Mouse (Mus musculus) lung, adult 2 months (tissue): ENCODE measurements around the gene Plet1. TPM values are rescaled to one million over a fixed set of nuclear protein-coding genes. Genes with fewer than 3 reads are reported as not detected.
A peak's percentile ranks its signal among the peaks of the same experiment; 100 is the strongest.

Experiments
- DNase-seq: peaks from one replicate; pipeline ENCODE4 v3.0.0; 2022
- H3K4me1 ChIP-seq: fragments of 200-500 bp; 2 replicates; pipeline ENCODE4 v1.6.1; 2011; ENCODE audit warnings: low read length; ENCODE audit not compliant: control insufficient read depth, insufficient read depth
- H3K4me3 ChIP-seq: fragments of 200-500 bp; replicated peaks from 2 replicates; pipeline ENCODE3; 2011; ENCODE audit warnings: low read depth, mild to moderate bottlenecking, control low read depth, low read length; ENCODE audit errors: extremely low read depth
- CTCF ChIP-seq: fragments of 200-500 bp; IDR thresholded peaks from 2 replicates; pipeline ENCODE4 v1.5.1; 2011; ENCODE audit warnings: mild to moderate bottlenecking, low read length, control low read depth; ENCODE audit not compliant: insufficient read depth
- POLR2A ChIP-seq: fragments of 200-500 bp; IDR thresholded peaks from 2 replicates; pipeline ENCODE4 v1.6.1; 2011; ENCODE audit warnings: low read depth, mild to moderate bottlenecking, control low read depth, low read length, borderline replicate concordance; ENCODE audit errors: extremely low read depth
- WGBS: fragments of 180-500 bp; shearing (Covaris S2); methylation state at CpG from one replicate; pipeline ENCODE4 v1.1.7; 2018; 5-methylcytosine and 5-hydroxymethylcytosine counted together
- polyA plus RNA-seq: library from polyadenylated mRNA; depleted of rRNA; stranded (reverse); fragments of >200 nt; gene quantifications from 2 replicates; pipeline ENCODE4 v1.2.3, GENCODE M21; 2012

Gene Plet1
- polyA plus RNA-seq, 1 experiment, result 55.7 TPM

DNA sequence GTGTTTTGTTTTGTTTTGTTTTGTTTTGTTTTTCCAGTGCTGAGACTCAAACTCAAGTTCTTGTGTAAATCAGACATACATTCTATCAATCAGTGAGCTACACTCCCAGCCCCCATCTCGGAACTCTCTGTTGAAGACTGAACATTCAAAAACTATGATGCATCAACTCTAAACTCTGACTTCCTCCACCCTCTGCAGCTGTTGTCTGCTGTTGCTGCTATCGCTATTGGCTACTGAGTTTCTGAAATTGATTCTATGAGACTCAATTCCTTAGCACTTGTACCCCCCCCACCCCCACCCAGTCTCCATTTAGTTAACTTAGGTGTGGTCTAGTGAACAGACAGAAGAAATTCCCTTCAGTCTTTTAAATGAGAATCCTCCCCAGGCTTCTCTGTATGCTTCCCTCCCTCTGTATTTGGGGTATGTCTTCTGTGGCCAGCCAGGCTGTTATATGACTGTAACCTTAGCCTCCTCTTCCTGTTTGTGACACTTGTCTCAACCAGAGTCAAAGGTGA lies 2.7 kb upstream of the Plet1 start:
- no peak for DNase-seq
- 50% methylated on average over 2 of the region's 2 CpGs for WGBS
- Histone ChIP-seq H3K4me3 (no peak overlapping the region), H3K4me1 (no peaks in the 10 kb centered on the region; the same call in 1 of the 2 replicates)
- TF ChIP-seq CTCF (no peak), POLR2A (no peak)

DNA sequence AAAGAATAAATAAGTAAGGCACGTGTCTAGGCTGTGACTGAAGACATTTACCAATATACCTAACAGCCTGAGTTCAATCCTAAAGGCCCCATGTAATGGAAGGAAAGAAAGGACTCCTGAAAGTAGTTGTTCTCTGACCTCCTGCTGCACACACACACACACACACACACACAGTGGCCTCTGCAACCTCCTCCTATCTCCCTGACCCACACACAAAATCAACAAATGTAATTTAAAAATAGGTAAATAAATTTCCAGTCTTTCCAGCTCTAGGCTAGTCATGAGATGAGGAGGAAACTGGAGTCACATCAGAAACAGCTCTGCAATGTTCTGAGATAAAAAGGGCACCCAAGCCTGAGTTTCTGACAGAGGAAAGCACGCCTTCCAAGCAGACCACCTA lies 548 bp upstream of the Plet1 start:
- 66% methylated on average over 2 of the region's 2 CpGs for WGBS
- H3K4me3 ChIP-seq, result no peak overlapping the region
- no peak for DNase-seq
- TF ChIP-seq POLR2A, result no peak
- no peak for TF ChIP-seq CTCF
- no peaks in the 10 kb centered on the region; the same call in 1 of the 2 replicates for H3K4me1 ChIP-seq

- Histone ChIP-seq H3K4me3 (peak overlapping the region; percentile 10), H3K4me1 (no peaks in the 10 kb centered on the region; the same call in 1 of the 2 replicates)
- TF ChIP-seq CTCF (no peak), POLR2A (peak; percentile 20; the same call in 1 of the 2 replicates)
- WGBS, result 63% methylated on average over 10 of the region's 10 CpGs
- peak; percentile 28 for DNase-seq
These were observed 1.3 kb downstream of the Plet1 start for GRCm38 (mm10) chr9:50495405-50496150.

DNA sequence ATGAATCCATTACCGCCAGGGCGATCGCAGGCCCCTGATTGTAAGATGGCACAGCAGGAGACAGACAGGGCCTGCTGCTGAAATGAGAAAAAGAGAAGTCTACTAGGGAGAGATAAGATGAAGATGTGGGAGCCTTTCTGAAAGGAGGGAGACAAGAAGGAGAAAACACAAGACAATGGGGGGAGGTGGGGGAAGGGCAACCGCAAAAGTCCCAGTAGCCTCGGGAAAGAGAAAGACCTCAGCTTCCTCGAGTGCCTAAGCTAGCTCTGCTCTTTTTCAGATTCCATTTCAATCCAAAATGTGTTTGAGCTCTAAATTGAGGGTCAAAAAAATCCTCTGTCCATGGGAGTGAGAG lies 1.8 kb downstream of the Plet1 start:
- peak overlapping the region; percentile 10 for H3K4me3 ChIP-seq
- TF ChIP-seq POLR2A (no peak), CTCF (no peak)
- 38% methylated on average over 6 of the region's 6 CpGs for WGBS

GRCm38 (mm10) chr9:50496546-50496945 lies 2.2 kb downstream of the Plet1 start:
- 26% methylated on average over 6 of the region's 6 CpGs for WGBS
- Histone ChIP-seq H3K4me1 (no peaks in the 10 kb centered on the region; the same call in 1 of the 2 replicates), H3K4me3 (no peak overlapping the region)
- no peak for DNase-seq
- TF ChIP-seq CTCF, result no peak
- TF ChIP-seq POLR2A, result no peak

More for the DNA sequence above, 1.8 kb downstream of the Plet1 start:
- no peaks in the 10 kb centered on the region; the same call in 1 of the 2 replicates for H3K4me1 ChIP-seq
- DNase-seq, result no peak

DNA sequence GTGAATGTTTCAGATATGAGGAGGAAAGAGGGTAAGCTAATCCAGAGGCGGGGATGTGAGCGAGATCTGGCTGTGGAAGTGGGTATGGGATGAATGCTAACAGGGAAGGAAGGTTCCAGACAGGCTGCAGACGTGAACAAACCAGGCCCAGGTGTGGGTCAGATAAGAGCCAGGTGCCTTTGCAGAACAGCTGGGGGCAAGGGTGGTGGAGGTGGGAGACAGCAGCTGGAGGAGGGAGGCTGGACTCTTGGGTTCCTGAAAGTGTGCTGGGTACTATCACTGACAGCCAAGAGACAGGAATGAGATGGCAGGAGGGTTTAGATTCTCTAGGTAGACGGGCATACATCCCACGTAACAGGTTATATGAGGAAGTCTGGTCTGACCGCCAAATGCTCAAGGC lies 2.8 kb downstream of the Plet1 start:
- Histone ChIP-seq H3K4me3 (no peak overlapping the region), H3K4me1 (no peaks in the 10 kb centered on the region; the same call in 1 of the 2 replicates)
- DNase-seq, result no peak
- TF ChIP-seq POLR2A (no peak), CTCF (no peak)
- 66% methylated on average over 6 of the region's 6 CpGs for WGBS

DNA sequence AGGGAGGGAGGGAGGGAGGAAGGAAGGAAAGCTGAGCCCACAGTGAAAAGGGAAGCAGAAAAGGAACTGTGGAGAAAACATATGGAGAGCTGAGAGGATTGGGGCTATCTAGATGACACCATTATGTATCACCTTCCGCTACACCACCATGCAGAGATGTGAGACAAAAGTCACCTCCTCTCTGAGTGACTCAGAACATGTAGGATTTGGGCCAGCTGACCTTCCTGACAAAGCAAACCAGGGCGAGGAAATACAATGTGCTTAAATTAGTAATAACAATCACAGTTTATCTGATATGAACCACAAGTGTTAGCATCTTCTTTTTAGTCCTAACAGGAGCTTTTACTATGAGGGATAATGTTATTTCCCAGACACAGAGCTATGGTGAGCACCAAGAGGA lies 3.2 kb downstream of the Plet1 start:
- TF ChIP-seq CTCF (no peak), POLR2A (no peak)
- DNase-seq, result no peak
- WGBS, result 56% methylated on average over 2 of the region's 2 CpGs
- no peaks in the 10 kb centered on the region; the same call in 1 of the 2 replicates for H3K4me1 ChIP-seq
- H3K4me3 ChIP-seq, result no peak overlapping the region

DNA sequence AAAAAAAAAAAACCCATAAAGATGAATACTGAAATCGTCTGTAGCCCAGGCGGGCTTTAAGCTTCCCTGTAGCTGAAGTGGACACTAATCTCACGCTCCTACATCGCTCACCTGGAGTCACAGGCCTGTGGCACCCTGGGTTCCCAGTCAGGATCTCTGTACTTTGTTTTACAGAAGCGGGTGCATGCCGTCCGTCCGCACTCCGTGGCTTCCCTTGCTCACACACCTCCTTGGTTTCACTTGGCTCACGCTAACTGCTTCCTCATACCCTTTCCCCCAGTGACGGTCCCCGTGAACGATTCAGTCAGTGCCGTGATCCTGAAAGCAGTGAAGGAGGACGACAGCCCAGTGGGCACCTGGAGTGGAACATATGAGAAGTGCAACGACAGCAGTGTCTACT lies 4.5 kb downstream of the Plet1 start:
- WGBS, result 73% methylated on average over 16 of the region's 16 CpGs
- DNase-seq, result no peak
- TF ChIP-seq POLR2A (no peak), CTCF (no peak)
- Histone ChIP-seq H3K4me1 (no peaks in the 10 kb centered on the region; the same call in 1 of the 2 replicates), H3K4me3 (no peak overlapping the region)

GRCm38 (mm10) chr9:50499781-50500180 lies 5.5 kb downstream of the Plet1 start:
- WGBS, result 68% methylated on average over 3 of the region's 3 CpGs
- Histone ChIP-seq H3K4me1 (no peaks in the 10 kb centered on the region), H3K4me3 (no peak overlapping the region)
- TF ChIP-seq CTCF (no peak), POLR2A (no peak)
- no peak for DNase-seq

- no peak overlapping the region for H3K4me3 ChIP-seq
- no peak for DNase-seq
- WGBS, result 70% methylated on average over 15 of the region's 15 CpGs
- no peaks in the 10 kb centered on the region for H3K4me1 ChIP-seq
- TF ChIP-seq POLR2A, result no peak
- no peak for TF ChIP-seq CTCF
These were observed 6.2 kb downstream of the Plet1 start for GRCm38 (mm10) chr9:50500467-50500973.
